Mouse (Mus musculus) left cerebral cortex, postnatal 14 days (tissue): ENCODE data around the gene Ahnak2. TPM values are rescaled to one million over a fixed set of nuclear protein-coding genes. Genes with fewer than 3 reads are reported as not detected.

Source experiments
- DNase-seq, 2 experiments: peaks; one replicate each; pipeline ENCODE4 v3.0.0; 2021 to 2022; ENCODE audit warnings: low spot score in 2 of 2, mixed read lengths in 1 of 2
- intact Hi-C: fragments of 180-260 bp; cut with DNase I; formaldehyde crosslinking; loops from one replicate; pipeline ENCODE4 v1.15.1; 2025
- total RNA-seq, 2 experiments: library from RNA; stranded (reverse); gene quantifications; 2 replicates each; pipeline ENCODE4 v1.2.3; 2021

Ahnak2 gene
- total RNA-seq, 2 experiments from 2014 or later: 8.4 to 8.8 TPM

DNA sequence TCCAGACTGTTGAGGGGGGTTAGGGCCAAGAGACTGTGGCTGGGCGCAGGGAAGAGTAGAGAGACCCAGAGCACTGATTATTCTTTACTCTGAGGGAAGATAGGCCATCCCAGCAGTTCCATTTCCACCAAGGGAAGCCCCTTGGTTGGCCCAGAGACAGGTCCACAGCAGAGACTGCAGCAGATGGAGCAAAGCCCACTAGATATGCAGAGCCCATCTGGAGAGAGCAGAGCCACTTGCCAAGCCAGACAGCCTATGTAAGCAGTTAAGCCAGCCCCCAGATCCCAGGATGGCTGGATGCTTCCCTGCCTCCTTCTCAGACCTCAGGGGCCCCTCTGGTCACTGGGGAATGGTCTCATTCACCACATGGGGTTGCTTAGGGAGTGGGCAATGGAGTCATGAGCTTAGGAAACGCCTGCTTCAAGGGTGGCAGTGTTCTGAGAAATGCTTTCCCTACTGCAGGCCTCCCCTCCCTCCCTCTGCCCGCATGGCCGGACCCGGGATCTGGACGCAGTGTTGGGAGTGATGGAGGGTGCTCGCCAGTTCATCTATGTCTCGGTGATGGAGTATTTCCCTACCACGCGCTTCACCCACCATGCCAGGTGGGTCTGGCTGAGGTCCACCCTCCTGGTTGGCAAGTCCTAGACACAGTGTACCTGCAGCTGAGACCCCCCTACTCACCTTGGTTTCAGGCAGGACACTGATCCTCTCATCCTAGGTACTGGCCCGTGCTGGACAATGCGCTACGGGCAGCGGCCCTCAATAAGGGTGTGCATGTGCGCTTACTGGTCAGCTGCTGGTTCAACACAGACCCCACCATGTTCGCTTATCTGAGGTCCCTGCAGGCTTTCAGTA is 35.2 kb downstream of the Ahnak2 start:
- intact Hi-C loops: no loop called here
- DNase-seq: peak in 1 of 2 experiments; percentile 38

DNA sequence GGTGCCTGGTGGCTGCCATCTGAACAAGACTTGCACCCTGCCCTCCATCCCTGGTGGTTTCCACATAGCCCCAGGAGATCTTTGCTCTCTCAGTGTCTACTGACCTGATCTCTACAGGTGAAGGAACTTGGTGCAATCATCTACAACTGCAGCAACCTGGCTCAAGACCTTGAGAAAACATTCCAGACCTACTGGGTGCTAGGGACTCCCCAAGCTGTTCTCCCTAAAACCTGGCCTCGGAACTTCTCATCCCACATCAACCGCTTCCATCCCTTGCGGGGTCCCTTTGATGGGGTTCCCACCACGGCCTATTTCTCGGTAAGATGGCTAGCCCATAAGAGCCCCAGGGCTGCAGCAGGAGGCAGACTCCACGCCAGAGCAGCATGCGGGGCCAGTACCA is 35.9 kb downstream of the Ahnak2 start:
- DNase-seq: no peak
- intact Hi-C loops: no loop called here

DNA sequence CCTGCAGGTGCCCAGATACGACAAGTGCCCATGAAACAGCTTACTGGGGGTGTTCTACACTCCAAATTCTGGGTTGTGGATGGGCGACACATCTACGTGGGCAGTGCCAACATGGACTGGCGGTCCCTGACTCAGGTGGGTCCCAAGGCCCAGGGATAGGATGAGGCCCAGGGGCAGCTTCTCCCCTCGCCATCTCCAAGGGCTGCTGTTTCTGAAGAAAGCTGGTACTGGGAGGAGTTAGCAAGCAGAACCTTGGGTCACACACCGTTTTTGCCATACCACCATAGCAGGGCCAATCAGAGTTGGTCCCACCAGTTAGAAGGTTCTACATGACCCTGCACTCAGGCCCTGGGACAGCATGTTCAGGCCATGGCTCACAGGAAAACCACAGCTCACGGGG is 37.5 kb downstream of the Ahnak2 start:
- intact Hi-C loops: no loop called here
- no peak for DNase-seq

DNA sequence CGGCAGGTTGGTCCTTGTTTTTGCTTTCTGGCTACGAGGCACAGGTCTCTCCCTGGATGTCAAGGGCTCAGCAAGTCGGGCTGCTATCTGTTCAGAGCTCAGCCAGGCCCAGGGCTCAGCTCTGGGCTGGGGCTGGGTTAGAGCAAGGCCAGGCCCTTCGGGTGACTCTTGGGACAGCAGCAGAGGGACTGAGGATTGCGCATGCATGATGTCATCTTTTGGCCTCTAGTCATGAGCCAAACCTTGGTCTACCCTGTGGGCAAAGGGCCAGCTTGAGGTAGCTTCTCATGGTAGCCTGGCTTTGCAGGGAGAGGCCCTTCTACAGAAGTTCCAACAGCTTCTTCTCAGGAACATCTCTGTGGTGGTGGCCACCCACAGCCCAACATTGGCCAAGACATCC is 38.3 kb downstream of the Ahnak2 start:
- intact Hi-C loops: no loop called here
- DNase-seq: no peak

DNA sequence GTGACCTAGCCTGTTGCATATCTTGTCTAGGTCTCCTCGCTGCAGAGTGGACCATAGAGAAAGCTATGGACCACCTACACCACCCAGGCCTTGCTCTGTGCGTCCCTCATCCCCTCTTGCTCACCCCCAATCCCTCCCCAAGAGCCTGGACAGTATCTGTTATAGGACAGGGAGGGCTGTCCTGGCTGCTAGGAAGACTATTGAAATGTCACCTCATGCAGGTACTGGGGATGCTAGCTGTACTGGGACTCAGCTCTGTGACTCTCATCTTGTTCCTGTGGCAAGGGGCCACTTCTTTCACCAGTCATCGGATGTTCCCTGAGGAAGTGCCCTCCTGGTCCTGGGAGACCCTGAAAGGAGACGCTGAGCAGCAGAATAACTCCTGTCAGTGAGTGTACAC is 39.3 kb downstream of the Ahnak2 start:
- intact Hi-C loops: no loop called here
- no peak for DNase-seq

DNA sequence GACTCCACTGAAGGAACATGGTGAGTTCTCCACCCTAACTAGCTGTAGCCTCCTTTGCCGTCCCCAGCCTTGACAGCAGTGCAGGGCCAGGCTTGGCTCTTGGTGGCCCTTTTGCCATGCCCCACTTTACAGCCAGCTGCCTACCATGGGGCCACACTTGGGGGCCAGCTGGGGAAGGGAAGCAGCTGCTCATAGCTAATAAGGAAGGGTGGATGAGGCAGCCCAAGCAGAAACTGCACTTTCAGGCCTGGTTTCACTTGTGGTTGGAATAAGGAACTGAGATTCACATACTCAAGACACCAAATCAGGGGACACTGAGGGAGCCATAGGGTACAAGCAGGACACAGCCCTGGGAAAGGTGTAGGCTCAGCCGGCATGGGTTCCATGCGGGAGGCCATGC is 40.4 kb downstream of the Ahnak2 start:
- intact Hi-C loops: no loop called here
- no peak for DNase-seq

DNA sequence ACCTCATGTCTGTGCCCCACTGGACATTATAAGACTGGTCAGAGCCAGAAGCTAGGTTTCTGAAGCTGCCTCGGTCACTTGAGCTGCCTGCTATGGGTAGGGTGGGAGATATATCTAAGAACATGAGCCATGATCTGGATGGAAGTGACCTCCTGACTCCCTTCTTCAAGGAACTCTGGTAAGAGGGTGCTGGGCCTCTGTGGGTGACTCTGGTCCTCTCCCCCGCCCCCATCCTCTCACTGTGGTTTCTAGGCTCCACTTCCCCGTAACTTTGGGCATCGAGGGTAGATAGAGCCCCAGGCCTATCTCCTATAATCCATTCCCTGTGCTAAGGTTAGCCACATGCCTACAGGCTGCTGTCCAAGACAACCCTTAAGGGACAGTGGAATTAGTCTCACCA is 41.0 kb downstream of the Ahnak2 start:
- intact Hi-C loops: no loop called here
- DNase-seq: no peak

DNA sequence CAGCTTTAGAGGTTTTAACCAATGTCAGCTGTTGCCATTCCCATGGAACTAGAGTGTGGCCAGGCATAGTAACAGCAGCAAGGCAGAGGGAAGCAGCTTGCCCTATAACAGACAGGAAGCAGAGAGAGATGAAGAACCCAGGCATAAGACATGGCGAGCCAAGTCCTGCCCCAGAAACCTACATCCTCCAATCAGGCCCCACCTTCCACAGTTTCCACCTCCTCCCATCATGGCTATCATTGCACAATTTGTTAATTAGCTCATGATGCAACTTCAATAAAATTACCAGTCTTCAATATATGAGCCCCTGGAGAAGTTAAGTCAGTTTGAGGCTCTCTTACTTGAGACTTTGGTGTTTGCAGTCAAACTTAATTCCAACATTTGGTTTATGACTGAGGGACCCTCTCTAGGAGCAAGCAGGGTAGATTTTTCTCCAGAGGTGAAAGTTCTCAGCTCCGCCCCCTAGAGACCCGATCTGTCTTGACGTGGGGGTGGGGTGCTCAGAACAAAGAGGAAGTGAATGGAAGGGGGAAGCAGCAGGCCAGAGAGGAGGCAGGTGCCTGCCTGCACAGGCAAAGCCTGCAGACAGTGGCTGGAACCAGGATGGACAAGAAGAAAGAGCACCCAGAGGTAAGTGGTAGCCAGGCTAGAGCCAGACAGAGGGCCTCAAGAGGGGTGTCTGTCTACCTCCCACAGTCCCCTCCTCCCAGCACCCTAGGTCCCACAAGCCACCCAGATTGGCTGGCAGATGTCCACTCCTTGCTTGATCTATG is 42.1 kb downstream of the Ahnak2 start, which contains the start of gene Pld4:
Pld4 (plus strand) TSS at position 502 of the 773 bp plus-strand sequence.
- intact Hi-C loops: no loop called here
- DNase-seq: no peak

DNA sequence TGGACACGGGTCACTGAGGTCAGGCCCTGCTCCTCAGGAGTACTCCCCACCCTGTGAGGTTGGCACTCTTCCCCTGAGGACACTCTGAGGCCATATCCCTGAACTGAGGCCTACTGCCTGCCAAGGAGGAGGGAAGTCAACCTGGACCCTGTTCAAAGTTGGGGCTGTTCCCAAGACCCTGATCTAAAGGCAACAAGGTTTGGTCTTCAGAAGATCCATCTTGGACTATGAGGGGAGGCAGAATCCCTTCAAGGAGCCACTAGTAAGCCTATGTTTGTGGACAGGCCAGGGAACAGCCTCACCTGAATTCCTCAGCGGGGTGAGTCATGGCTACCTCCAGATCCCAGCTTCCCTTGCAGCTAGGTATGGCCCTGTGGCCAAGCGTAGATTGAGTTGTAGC is 43.0 kb downstream of the Ahnak2 start:
- DNase-seq: no peak
- intact Hi-C loops: no loop called here

DNA sequence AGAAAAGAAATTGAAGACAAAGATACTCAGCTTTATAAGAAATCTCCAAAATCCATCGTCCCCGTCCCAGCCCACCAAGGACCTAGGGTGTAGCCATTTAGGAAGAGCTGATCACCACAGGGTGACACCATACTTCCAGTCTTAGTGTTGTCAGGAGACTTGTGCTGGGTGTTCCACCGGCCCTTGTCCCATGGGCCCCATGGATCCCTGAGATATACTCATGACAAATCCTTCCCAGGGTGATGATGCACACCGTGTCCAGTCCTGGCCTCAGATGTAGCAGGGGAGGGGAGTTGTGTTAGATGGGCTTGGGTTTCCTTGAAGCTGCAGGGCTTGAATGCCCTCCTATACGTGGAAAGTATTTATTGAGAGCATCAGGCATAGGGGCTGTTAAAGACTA is 44.6 kb downstream of the Ahnak2 start:
- DNase-seq: no peak
- intact Hi-C loops: no loop called here

DNA sequence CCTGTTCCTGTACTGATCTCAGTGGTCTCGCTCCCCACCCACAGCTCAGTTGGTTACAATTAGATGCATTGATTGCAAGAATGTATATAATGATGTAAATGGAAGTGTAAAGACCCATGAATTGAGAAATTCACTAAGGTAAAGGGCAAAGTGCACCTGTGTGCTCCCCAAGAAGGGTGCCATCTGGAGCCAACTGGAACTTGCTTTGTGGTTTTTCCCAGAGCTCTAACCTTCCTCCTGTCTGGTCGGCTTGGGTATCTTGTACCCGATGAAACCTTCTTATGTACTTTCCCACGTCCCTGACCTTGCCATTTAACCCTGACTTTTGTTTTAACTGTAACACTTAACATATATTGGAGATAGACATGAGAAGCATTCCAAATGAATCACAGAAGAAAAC is 46.6 kb downstream of the Ahnak2 start:
- intact Hi-C loops: no loop called here
- DNase-seq: no peak

DNA sequence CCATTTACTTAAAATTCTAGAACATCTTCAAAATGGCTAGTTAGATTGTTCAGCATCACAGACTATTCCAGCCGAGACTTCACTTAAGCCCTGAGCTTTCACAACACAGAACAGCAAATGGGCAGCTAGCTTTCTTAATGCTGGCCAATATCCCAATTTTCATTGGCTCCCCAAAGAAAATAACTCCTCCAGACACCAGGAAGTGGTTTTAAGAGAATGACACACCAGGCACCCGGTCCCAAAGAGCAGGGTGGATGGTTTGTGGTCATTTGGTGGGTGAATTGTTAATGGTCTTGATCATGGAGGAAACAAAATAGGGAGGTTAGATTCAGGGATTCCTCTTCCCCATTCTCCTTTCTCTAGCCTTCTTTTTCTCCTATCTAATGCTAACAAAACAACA is 50.1 kb downstream of the Ahnak2 start:
- intact Hi-C loops: no loop called here
- no peak for DNase-seq

DNA sequence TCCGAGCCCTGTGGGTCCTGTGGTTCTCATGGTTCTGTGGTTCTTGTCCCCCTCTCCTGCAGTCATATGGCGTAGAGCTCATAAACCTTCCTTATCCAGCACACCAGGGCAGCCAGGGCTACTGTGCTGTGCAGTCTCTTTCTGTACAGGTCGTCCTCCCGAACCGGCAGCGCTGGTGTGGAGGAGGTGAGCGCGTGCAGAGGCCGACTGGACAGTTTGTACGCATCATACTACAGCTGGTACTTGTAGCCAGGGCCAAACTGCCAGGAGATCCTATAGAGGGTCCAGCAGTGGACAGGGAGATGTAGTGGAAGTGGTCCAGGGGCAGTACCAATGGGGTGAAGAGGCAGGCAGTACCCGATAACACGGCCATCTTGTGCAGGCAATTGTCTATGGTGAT is 51.5 kb downstream of the Ahnak2 start:
- DNase-seq: no peak
- intact Hi-C loops: no loop called here

DNA sequence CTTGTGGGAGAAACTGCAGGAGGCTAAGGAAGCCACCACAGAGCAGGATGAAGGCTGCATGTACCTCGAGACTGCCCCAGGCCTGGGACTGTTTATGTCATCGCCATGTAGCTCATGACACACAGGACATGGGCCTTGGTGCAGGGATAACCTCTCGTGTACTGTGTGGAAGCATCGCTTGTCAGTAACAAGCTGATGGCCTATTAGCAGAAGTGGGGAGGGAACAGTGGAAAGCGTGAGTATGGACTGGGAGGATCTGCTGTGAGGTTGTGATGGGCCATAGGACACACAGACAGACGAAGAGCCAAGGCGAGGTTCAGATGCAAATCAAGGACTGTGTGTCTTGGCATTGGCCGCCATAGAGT is 54.9 kb downstream of the Ahnak2 start:
- intact Hi-C loops: loop anchor here (2.0 to 10.0 kb wide), 2 partner anchors 47 to 97 kb away; no protein-coding TSS in a partner anchor
- DNase-seq: no peak

DNA sequence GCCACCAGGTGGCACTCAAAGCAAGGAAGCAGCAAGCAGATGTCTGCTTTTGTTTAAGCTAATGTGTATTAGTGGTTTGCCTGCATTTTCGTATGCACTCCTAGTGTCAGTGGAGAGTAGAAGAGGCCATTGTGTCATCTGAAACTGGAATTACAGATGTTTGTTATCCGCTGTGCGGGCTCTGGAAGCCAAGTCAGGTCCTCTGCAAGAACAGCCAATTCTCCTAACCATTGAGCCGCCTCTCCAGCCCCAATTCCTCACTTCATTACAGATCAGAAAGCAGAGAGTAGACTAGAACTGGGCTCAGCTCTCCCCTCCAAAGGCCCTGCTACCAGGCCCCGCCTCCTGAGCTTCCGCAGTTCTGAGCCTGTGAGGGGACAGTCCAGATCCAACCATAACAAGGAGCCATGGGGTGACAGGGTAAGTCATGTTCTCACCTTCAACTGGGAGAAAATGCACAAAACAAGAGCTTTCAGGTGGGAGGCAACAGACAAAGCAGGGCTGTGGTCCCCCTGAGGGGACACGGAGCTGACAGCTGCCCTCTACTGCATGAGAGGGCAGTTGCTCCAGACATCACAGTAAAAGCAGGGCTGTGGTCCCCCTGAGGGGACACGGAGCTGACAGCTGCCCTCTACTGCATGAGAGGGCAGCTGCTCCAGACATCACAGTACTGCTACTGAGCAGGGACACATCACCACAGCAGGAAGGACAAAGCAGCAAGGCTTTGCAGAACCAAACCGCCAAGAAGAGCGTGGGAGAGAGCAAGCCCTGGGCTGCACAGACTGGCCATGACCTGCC is 55.5 kb downstream of the Ahnak2 start:
- intact Hi-C loops: loop anchor here (2.0 to 10.0 kb wide), 2 partner anchors 48 to 98 kb away; no protein-coding TSS in a partner anchor
- peak; percentile 65 to 82 for DNase-seq

DNA sequence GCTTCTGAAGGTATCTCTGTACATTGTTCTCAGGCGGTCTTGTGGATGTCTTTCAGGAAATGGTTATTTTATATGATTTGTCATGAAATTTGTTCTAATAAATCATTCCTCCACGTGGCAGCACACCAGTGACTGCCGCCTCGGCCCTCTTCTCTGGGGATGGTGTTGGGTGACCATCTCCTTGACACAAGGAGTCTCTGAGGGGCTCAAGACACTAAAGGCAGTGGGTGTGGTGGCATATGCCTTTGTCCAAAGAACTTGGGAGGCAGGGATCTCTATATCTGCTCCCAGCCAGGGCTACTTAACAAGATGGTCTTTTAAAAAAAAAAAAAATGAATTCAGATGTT is 56.0 kb downstream of the Ahnak2 start:
- intact Hi-C loops: loop anchor here (2.0 to 10.0 kb wide), 2 partner anchors 48 to 98 kb away; no protein-coding TSS in a partner anchor
- DNase-seq: no peak

DNA sequence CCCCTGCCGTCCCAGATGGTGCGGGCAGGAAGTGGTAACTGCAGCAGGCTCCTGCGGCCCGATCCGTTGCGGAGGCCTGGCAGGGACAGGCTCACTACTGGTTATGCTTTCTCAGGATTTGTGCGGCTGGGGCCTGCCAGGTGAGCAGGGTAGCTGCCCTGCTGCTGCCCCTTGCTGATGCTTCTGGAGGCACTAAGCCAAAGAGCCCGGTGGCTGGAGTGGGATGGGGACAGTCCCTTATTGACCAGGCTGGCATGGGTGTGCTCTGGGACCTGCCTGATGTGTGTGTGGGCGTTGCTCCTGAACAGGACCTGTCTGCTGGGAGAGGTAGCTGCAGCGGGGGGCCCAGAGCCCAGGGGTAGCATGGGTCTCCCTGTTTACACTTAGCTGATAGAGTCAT is 56.7 kb downstream of the Ahnak2 start:
- intact Hi-C loops: loop anchor here (2.0 to 10.0 kb wide), 2 partner anchors 49 to 99 kb away; no protein-coding TSS in a partner anchor
- DNase-seq: no peak

DNA sequence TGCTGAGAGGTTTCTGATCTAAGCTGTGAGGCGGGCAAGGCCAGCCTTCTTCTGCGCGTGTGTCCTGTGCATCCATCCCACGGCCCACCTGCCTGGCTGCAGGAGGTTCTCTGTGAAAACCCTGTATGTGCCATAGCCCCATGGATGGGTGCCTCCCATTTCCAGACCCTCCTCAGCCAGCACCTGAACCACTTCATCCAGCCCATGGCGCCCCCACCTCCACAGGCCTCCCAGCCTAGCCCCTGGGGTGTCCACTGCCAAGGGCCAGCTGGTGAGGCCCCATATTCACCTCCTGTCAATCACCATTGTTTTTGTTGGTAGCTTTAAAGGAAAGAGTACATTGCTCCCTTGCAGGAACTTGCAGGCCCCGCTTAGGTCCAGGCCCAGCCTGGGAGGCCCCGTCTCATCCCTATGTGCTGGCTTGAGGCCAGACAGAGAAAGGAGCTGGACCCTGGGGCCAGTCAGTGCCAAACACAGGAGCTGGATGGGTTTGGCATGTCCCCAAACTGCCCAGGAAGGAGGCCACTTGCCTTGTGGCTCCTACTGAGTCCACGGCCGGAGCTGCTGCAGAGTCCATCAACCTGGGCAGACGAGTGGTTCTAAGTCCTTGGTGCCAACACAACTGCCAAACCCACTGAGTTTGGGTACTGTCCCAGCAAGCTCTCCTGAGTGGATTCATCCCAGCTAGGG is 57.4 kb downstream of the Ahnak2 start:
- intact Hi-C loops: loop anchor here (10.0 kb wide), 1 partner anchor 50 kb away; no protein-coding TSS in a partner anchor
- DNase-seq: no peak

DNA sequence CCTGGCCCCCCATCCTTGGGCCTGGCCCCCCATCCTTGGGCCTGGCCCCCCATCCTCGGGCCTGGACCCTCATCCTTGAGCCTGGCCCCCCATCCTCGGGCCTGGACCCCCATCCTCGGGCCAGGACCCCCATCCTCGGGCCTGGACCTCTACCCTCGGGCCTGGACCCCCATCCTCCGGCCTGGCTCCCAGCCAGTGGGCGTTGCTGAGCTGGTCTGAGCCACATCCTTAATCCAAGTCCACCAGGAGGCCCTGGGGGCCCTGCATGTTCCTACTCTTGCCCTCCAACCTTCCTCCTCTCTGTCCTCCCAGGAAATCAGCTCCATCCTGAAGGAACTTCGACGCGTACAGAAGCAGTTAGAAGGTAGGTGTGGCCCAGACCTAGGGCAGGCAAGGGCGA is 58.2 kb downstream of the Ahnak2 start:
- DNase-seq: no peak
- intact Hi-C loops: loop anchor here (10.0 kb wide), 1 partner anchor 51 kb away; no protein-coding TSS in a partner anchor
